Mouse (Mus musculus) testis, adult 2 months (tissue): Measurements from ENCODE around the gene Ctnnd2.

Experiments
- CTCF ChIP-seq: fragments of 200-500 bp; IDR thresholded peaks from 2 replicates; pipeline ENCODE4 v1.5.1; 2012; ENCODE audit warnings: low read depth, mild to moderate bottlenecking, inconsistent platforms, low read length, moderate library complexity; ENCODE audit not compliant: control insufficient read depth, insufficient read depth, insufficient replicate concordance
- POLR2A ChIP-seq: fragments of 200-500 bp; IDR thresholded peaks from 2 replicates; pipeline ENCODE4 v1.6.1; 2012; ENCODE audit warnings: low read depth, mild to moderate bottlenecking, inconsistent platforms, low read length, moderate library complexity; ENCODE audit not compliant: control insufficient read depth

DNA sequence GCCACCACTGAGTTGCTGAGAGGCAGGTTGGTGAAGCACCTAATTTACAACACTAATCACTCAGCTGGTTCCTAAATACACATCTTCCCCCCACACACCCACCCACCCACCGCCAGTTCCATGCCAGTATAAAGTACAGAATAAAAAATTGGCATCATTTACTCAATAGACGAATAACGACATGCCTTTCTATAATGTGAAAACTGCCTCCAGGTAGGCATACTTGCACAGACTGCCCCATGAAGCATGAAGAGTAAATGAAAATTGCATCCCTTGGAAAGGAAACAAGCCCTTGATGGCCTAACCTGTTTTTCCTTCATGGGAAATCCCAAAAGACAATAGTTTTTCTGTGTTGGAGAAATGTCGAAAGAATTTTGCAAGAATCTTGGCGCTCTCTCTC, 212.0 kb downstream of the Ctnnd2 start:
- TF ChIP-seq CTCF: no peak
- no peak for TF ChIP-seq POLR2A
